Comparison of ENCODE assay signal across 11 mouse cellular contexts in the genomic region with DNA sequence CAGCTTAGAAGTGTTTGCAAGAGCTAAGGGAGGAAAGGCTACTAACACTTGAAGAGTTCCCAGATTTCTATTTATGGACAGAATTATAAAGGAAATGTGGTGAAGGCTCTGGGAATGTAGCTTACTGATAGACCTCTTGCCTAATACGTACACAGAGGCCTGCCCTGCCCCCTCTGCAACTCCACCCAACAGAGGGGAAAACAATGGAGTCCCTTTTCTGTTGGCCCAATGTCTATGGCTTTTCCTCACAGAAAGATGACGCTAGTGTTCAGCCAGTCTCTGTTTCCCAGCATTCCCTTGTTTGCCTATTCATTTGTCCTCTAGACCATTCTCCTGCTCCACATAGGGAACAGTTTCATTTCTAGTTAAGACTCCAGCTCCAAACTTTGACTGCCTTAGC. TPM values are rescaled to one million over a fixed set of nuclear protein-coding genes. Genes with fewer than 3 reads are reported as not detected.
A peak's percentile ranks its signal among the peaks of the same experiment; 100 is the strongest.
DNase-seq lines count a peak whose midpoint lies in the region; ATAC-seq and TF ChIP-seq lines count a peak whose summit lies in the region.
"Had no signal": no experiment of that assay in that cellular context is flagged by ENCODE, and none has a peak within 500 bp of the region (broad histone marks: within the 10 kb centered on the region; RNA-seq: fewer than 3 reads in every experiment).

No protein-coding gene starts in this region.

- 0 out of 2 replicates have a peak, but pooled peaks have one; percentile 16 for TF ChIP-seq EP300 in liver, postnatal 0 days (IDR thresholded peaks at IDR 0.05; ENCODE audit: low read depth)

- WGBS in kidney, postnatal 0 days: 22% methylated on average over 2 of the region's 2 CpGs
- WGBS in liver, postnatal 0 days (ENCODE audit: insufficient replicate concordance): 37% methylated on average over 2 of the region's 2 CpGs

- H3K4me2 ChIP-seq in kidney, postnatal 0 days (ENCODE audit: low read length): no peak overlapping the region
- no peak overlapping the region for H3K4me2 ChIP-seq in liver, postnatal 0 days (ENCODE audit: low read depth, low read length)

- TF ChIP-seq CTCF in kidney, postnatal 0 days (IDR thresholded peaks at IDR 0.05; ENCODE audit: low read depth): no peak
- TF ChIP-seq CTCF in cortical plate, adult 2 months (IDR thresholded peaks at IDR 0.05; ENCODE audit: extremely low read depth, insufficient read depth, low read length): no peak
- TF ChIP-seq CTCF in liver, postnatal 0 days (IDR thresholded peaks at IDR 0.05; ENCODE audit: low read depth): 0 out of 2 replicates have a peak, but pooled peaks have one; percentile 4

- no peak for TF ChIP-seq POLR2A in cortical plate, adult 2 months (IDR thresholded peaks at IDR 0.05; ENCODE audit: extremely low read depth, insufficient read depth, low read length)

- H3K4me3 ChIP-seq in kidney, postnatal 0 days (replicated peaks; ENCODE audit: low read depth, low read length): no peak overlapping the region
- no peak overlapping the region for H3K4me3 ChIP-seq in cortical plate, adult 2 months (ENCODE audit: insufficient read depth, low read length)
- H3K4me3 ChIP-seq in liver, postnatal 0 days (ENCODE audit: low read depth, low read length): no peak overlapping the region

- DNase-seq in kidney, postnatal 0 days (ENCODE audit: low spot score): peak; percentile 24
- no peak for DNase-seq in kidney, adult 8-10 months
- DNase-seq in ES-CJ7 (ENCODE audit: low read depth, low spot score): peak; percentile 48
- peak; percentile 37 for DNase-seq in liver, postnatal 0 days
- no peak for DNase-seq in spleen, adult 18-20 months
- DNase-seq in ovary, postnatal 10 days (ENCODE audit: low spot score): no peak
- no peak for DNase-seq in kidney, postnatal 14 days
- DNase-seq: cerebellum, adult 8-10 months; gastrocnemius, postnatal 14 days had no signal

- no peak for ATAC-seq in kidney, postnatal 0 days (replicated peaks; ENCODE audit: low FRiP score, low read depth)
- ATAC-seq in liver, postnatal 0 days: peak; percentile 93
- ATAC-seq: Patski had no signal

- no peaks in the 10 kb centered on the region for H3K4me1 ChIP-seq in kidney, postnatal 0 days (replicated peaks; ENCODE audit: insufficient read depth, low read length)
- H3K4me1 ChIP-seq in cortical plate, adult 2 months (ENCODE audit: control insufficient read depth, insufficient read depth, low read length): no peaks in the 10 kb centered on the region
- peaks cover 3% of the 10 kb centered on the region; the same call in 1 of the 2 replicates for H3K4me1 ChIP-seq in liver, postnatal 0 days (ENCODE audit: insufficient read depth)

- H3K27ac ChIP-seq in kidney, postnatal 0 days: no peak overlapping the region
- peak overlapping the region; percentile 81; the same call in 1 of the 2 replicates for H3K27ac ChIP-seq in cortical plate, adult 2 months (ENCODE audit: insufficient read depth, low read length)
- H3K27ac ChIP-seq in liver, postnatal 0 days (ENCODE audit: low read depth): peak overlapping the region; percentile 25; the same call in 1 of the 2 replicates

- H3K36me3 ChIP-seq in kidney, postnatal 0 days (ENCODE audit: insufficient read depth, low read length): 0 out of 2 replicates have a peak, but pooled peaks cover 4% of the 10 kb centered on the region
- peaks cover 6% of the 10 kb centered on the region; the same call in 1 of the 2 replicates for H3K36me3 ChIP-seq in liver, postnatal 0 days (replicated peaks; ENCODE audit: insufficient read depth, low read length)

- H3K9ac ChIP-seq in kidney, postnatal 0 days (ENCODE audit: low read depth, low read length): no peak overlapping the region
- H3K9ac ChIP-seq in liver, postnatal 0 days (replicated peaks): no peak overlapping the region

- no peaks in the 10 kb centered on the region for H3K9me3 ChIP-seq in kidney, postnatal 0 days (replicated peaks; ENCODE audit: low read length)
- no peaks in the 10 kb centered on the region for H3K9me3 ChIP-seq in liver, postnatal 0 days (ENCODE audit: low read length)

- H3K27me3 ChIP-seq in kidney, postnatal 0 days (ENCODE audit: insufficient read depth, low read length): no peaks in the 10 kb centered on the region
- no peaks in the 10 kb centered on the region for H3K27me3 ChIP-seq in liver, postnatal 0 days (ENCODE audit: insufficient read depth, low read length)
- H3K27me3 ChIP-seq: Patski had no signal

RNA-seq across cellular contexts. Expression of a gene that starts 9.4 kb away (rescaled TPM):
- 44.0 and 50.8 TPM in 2 replicates for polyA plus RNA-seq in kidney, postnatal 0 days (2015; fragmentation: Nextera tagmentation; extraction: Ambion mirVana)
- 65.8 and 67.9 TPM in 2 replicates for polyA plus RNA-seq in cortical plate, adult 2 months (2012; rRNA removed)
- 18.0 and 22.1 TPM in 2 replicates for polyA plus RNA-seq in liver, postnatal 0 days (2015; fragmentation: Nextera tagmentation; extraction: Ambion mirVana)

RNA-seq across cellular contexts. Expression of a gene that starts 59.9 kb away (rescaled TPM):
- 5.9 and 7.0 TPM in 2 replicates for polyA plus RNA-seq in kidney, postnatal 0 days (2015; fragmentation: Nextera tagmentation; extraction: Ambion mirVana)
- 12.4 and 13.0 TPM in 2 replicates for polyA plus RNA-seq in cortical plate, adult 2 months (2012; rRNA removed)
- 1.4 and 1.5 TPM in 2 replicates for polyA plus RNA-seq in liver, postnatal 0 days (2015; fragmentation: Nextera tagmentation; extraction: Ambion mirVana)

Comparison
In these comparisons a context has a peak if more than half of its experiments do, and no peak if none do; other contexts are left out.
1. DNase-seq: peak in kidney, postnatal 0 days (single experiment), ES-CJ7 (single experiment) and liver, postnatal 0 days (single experiment); none in kidney, adult 8-10 months (0 of 2), spleen, adult 18-20 months (0 of 2), ovary, postnatal 10 days (single experiment) and kidney, postnatal 14 days (single experiment).